Mouse (Mus musculus): ENCODE measurements around the gene Hoxc9.

GRCm38 (mm10) chr15:102996548-102996947, 20.3 kb downstream of the Hoxc9 start:
- TF ChIP-seq POLR2A (IDR thresholded peaks at IDR 0.05; ENCODE audit: control insufficient read depth, low read depth, low read length) (no peak), CTCF (IDR thresholded peaks at IDR 0.05; ENCODE audit: control insufficient read depth, insufficient read depth, insufficient replicate concordance, low read depth, low read length) (no peak)

Data from testis, adult 2 months (tissue).